Mouse (Mus musculus): ENCODE data around the gene Rabac1. TPM values are rescaled to one million over a fixed set of nuclear protein-coding genes. Genes with fewer than 3 reads are reported as not detected.

Gene Rabac1
- polyA plus RNA-seq, 1 experiment from 2014 or later = 170 TPM

GRCm38 (mm10) chr7:25004806-25005205 is 32.3 kb upstream of the Rabac1 start:
- peaks cover 72% of the 10 kb centered on the region for H3K27me3 ChIP-seq (replicated peaks)
- H3K9me3 ChIP-seq (replicated peaks) = no peaks in the 10 kb centered on the region
- peak overlapping the region; percentile 39; the same call in 1 of the 2 replicates for H3K4me3 ChIP-seq
- 23% methylated on average over 9 of the region's 9 CpGs for WGBS
- no peak overlapping the region for H3K9ac ChIP-seq
- H3K4me1 ChIP-seq (replicated peaks) = peaks cover 29% of the 10 kb centered on the region
- ATAC-seq (ENCODE audit: insufficient number of reproducible peaks, low FRiP score) = no peak
- peak overlapping the region; percentile 64 for H3K4me2 ChIP-seq
- no peak overlapping the region for H3K27ac ChIP-seq (ENCODE audit: poor library complexity, severe bottlenecking)
- H3K36me3 ChIP-seq = no peaks in the 10 kb centered on the region

GRCm38 (mm10) chr7:25003820-25004388 is 31.4 kb upstream of the Rabac1 start:
- peaks cover 63% of the 10 kb centered on the region for H3K27me3 ChIP-seq (replicated peaks)
- H3K4me2 ChIP-seq = no peak overlapping the region
- H3K27ac ChIP-seq (ENCODE audit: poor library complexity, severe bottlenecking) = no peak overlapping the region
- no peak for ATAC-seq (ENCODE audit: insufficient number of reproducible peaks, low FRiP score)
- peaks cover 21% of the 10 kb centered on the region for H3K4me1 ChIP-seq (replicated peaks)
- H3K9ac ChIP-seq = no peak overlapping the region
- 83% methylated on average over 8 of the region's 8 CpGs for WGBS
- no peak overlapping the region for H3K4me3 ChIP-seq
- H3K9me3 ChIP-seq (replicated peaks) = no peaks in the 10 kb centered on the region
- H3K36me3 ChIP-seq = no peaks in the 10 kb centered on the region

DNA sequence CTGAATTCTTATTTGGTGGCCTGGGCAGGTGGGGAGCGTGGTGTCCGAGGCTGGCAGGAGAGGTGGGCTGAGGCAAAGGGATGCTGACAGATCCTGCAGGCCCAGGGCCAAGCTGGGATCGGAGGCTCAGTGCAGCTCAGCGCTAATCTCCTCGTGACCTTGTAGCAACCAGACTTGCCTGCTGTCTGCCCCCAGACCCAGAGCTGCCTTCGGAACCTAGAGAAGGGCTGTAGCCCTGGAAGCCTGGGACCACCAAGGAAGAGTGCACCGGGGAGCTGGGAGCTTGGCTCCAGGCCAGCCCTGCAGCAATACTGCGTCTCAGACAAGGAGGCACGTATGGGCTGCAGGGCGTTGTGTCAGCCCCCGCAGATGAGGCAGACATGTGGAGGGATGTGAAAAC is 30.7 kb upstream of the Rabac1 start:
- whole genome bisulfite sequencing = 42% methylated on average over 11 of the region's 11 CpGs
- H3K4me2 ChIP-seq = no peak overlapping the region
- H3K9ac ChIP-seq = no peak overlapping the region
- H3K4me3 ChIP-seq = no peak overlapping the region
- peaks cover 57% of the 10 kb centered on the region for H3K27me3 ChIP-seq (replicated peaks)
- H3K36me3 ChIP-seq = no peaks in the 10 kb centered on the region
- no peak overlapping the region for H3K27ac ChIP-seq (ENCODE audit: poor library complexity, severe bottlenecking)
- peaks cover 19% of the 10 kb centered on the region for H3K4me1 ChIP-seq (replicated peaks)
- no peak for ATAC-seq (ENCODE audit: insufficient number of reproducible peaks, low FRiP score)
- H3K9me3 ChIP-seq (replicated peaks) = no peaks in the 10 kb centered on the region

DNA sequence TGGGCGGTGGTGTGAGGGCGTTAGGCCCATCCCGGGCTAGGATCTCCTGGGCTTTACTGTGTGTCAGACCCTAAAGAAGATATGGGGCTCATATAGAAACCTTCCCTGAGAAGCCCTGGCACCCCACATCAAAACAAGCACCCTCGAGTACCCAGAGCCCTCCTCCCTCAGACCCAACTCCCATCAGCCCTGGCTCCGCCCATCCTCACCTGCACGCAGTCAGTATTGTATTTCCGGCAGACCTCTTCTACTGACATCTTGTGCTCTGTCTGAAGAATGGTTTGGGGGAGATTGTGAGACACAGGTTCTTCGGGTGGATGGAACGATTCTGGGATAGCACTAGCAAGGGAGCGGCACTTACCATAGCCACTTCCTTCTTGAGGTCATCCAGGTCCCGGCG is 28.2 kb upstream of the Rabac1 start:
- no peak overlapping the region for H3K4me2 ChIP-seq
- peaks cover 16% of the 10 kb centered on the region for H3K4me1 ChIP-seq (replicated peaks)
- H3K27me3 ChIP-seq (replicated peaks) = peaks cover 31% of the 10 kb centered on the region
- no peak for ATAC-seq (ENCODE audit: insufficient number of reproducible peaks, low FRiP score)
- H3K9ac ChIP-seq = no peak overlapping the region
- no peaks in the 10 kb centered on the region for H3K9me3 ChIP-seq (replicated peaks)
- WGBS = 55% methylated on average over 12 of the region's 12 CpGs
- H3K27ac ChIP-seq (ENCODE audit: poor library complexity, severe bottlenecking) = no peak overlapping the region
- no peaks in the 10 kb centered on the region for H3K36me3 ChIP-seq
- H3K4me3 ChIP-seq = no peak overlapping the region

- no peak overlapping the region for H3K27ac ChIP-seq (ENCODE audit: poor library complexity, severe bottlenecking)
- H3K27me3 ChIP-seq (replicated peaks) = peaks cover 26% of the 10 kb centered on the region
- ATAC-seq (ENCODE audit: insufficient number of reproducible peaks, low FRiP score) = no peak
- no peaks in the 10 kb centered on the region for H3K9me3 ChIP-seq (replicated peaks)
- no peak overlapping the region for H3K9ac ChIP-seq
- H3K4me3 ChIP-seq = no peak overlapping the region
- peaks cover 11% of the 10 kb centered on the region for H3K4me1 ChIP-seq (replicated peaks)
- no peak overlapping the region for H3K4me2 ChIP-seq
- WGBS = 69% methylated on average over 7 of the region's 7 CpGs
- no peaks in the 10 kb centered on the region for H3K36me3 ChIP-seq
Observed at GRCm38 (mm10) chr7:25000211-25000610, 27.7 kb upstream of the Rabac1 start.

DNA sequence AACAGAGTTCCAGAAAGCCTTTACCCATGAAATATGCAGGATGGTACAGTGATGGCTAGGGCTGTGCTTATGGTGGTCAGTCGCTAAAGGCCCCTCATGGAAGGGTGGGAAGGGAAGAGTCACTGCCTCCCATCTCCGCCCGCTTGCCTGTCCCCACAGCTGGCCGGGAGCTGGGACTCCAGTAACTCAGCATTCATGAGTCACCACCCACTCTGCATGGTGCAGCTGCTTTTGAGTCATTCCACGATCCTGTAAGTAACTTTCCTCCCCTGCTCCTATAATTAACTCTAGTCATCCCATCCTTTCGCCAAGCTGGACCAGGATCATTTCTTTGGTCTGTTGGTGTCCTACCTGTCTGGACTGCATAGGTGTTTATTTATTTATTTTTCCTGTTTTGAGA is 20.5 kb upstream of the Rabac1 start:
- no peaks in the 10 kb centered on the region for H3K36me3 ChIP-seq
- H3K4me1 ChIP-seq (replicated peaks) = no peaks in the 10 kb centered on the region
- no peak overlapping the region for H3K9ac ChIP-seq
- peaks cover 15% of the 10 kb centered on the region for H3K27me3 ChIP-seq (replicated peaks)
- 67% methylated on average over 6 of the region's 6 CpGs for WGBS
- ATAC-seq (ENCODE audit: insufficient number of reproducible peaks, low FRiP score) = no peak
- no peaks in the 10 kb centered on the region for H3K9me3 ChIP-seq (replicated peaks)
- H3K27ac ChIP-seq (ENCODE audit: poor library complexity, severe bottlenecking) = no peak overlapping the region
- no peak overlapping the region for H3K4me3 ChIP-seq
- H3K4me2 ChIP-seq = no peak overlapping the region

DNA sequence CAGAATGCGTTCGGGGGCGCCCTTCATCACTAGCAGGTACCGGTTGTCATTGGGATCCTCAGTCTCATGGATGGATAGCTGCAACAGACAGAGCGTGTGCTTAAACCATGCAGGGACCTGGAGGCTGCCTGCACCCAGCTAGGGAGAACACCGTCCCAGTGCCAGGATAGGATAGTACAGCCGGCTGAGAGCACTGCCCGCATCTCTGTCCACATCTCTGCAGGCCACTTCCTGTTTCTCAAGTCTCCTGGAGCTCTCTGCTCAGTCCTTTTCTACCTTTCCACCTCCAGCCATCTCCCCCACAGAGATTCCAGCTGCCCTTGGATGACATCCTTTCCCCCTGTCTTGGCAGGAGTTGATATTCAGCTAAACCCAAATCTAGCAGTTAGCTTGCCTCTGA is 17.9 kb upstream of the Rabac1 start:
- no peak overlapping the region for H3K9ac ChIP-seq
- no peak overlapping the region for H3K4me2 ChIP-seq
- no peak for ATAC-seq (ENCODE audit: insufficient number of reproducible peaks, low FRiP score)
- H3K9me3 ChIP-seq (replicated peaks) = no peaks in the 10 kb centered on the region; the same call in 1 of the 2 replicates
- peaks cover 15% of the 10 kb centered on the region for H3K27me3 ChIP-seq (replicated peaks)
- H3K4me1 ChIP-seq (replicated peaks) = no peaks in the 10 kb centered on the region
- 82% methylated on average over 8 of the region's 8 CpGs for WGBS
- H3K4me3 ChIP-seq = no peak overlapping the region
- H3K36me3 ChIP-seq = no peaks in the 10 kb centered on the region
- H3K27ac ChIP-seq (ENCODE audit: poor library complexity, severe bottlenecking) = no peak overlapping the region

DNA sequence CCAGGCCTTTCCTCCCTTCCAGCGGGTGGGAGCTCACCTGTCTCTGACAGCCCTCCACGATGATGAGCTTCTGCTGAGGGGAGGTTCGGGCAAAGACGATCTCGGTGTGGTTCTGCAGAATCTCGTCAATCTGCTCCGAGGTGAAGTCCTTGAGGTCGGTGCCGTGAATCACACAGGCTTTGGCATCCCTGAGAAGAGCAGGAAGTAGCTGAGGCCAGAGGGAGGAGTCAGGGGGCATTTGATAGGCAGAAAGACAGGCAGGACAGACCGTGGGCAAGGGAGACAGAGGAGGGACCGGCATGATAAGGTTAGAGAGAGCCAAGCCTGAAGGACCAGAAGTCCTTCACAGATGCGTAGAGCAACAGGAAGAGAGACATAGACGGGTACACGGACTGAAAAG is 15.4 kb upstream of the Rabac1 start:
- peaks cover 10% of the 10 kb centered on the region for H3K27me3 ChIP-seq (replicated peaks)
- no peak overlapping the region for H3K4me2 ChIP-seq
- H3K36me3 ChIP-seq = no peaks in the 10 kb centered on the region
- no peaks in the 10 kb centered on the region for H3K4me1 ChIP-seq (replicated peaks)
- no peaks in the 10 kb centered on the region; the same call in 1 of the 2 replicates for H3K9me3 ChIP-seq (replicated peaks)
- ATAC-seq (ENCODE audit: insufficient number of reproducible peaks, low FRiP score) = no peak
- H3K27ac ChIP-seq (ENCODE audit: poor library complexity, severe bottlenecking) = no peak overlapping the region
- no peak overlapping the region for H3K9ac ChIP-seq
- 71% methylated on average over 14 of the region's 14 CpGs for WGBS
- H3K4me3 ChIP-seq = no peak overlapping the region

DNA sequence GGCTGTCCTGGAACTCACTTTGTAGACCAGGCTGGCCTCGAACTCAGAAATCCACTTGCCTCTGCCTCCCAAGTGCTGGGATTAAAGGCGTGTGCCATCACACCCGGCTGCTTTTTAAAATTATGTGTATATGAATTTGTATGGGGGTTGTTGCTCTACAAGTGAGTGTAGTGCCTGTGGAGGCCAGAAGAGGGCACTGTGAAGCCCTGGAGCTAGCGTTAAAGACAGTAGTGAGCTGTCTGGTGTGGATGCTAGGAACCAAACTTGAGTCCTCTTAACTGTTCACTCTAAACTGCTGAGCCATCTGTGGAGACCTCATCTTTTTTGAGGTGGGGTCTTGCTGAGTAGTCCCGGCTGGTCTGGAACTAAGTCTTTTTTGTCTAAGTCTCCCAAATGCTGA is 13.2 kb upstream of the Rabac1 start:
- Histone ChIP-seq H3K9ac (no peak overlapping the region), H3K9me3 (replicated peaks) (no peaks in the 10 kb centered on the region; the same call in 1 of the 2 replicates), H3K4me3 (no peak overlapping the region), H3K4me1 (replicated peaks) (no peaks in the 10 kb centered on the region), H3K36me3 (no peaks in the 10 kb centered on the region), H3K27ac (ENCODE audit: poor library complexity, severe bottlenecking) (no peak overlapping the region), H3K4me2 (no peak overlapping the region), H3K27me3 (replicated peaks) (no peaks in the 10 kb centered on the region)
- 66% methylated on average over 5 of the region's 5 CpGs for WGBS
- no peak for ATAC-seq (ENCODE audit: insufficient number of reproducible peaks, low FRiP score)

- WGBS = 84% methylated on average over 2 of the region's 2 CpGs
- Histone ChIP-seq H3K27ac (ENCODE audit: poor library complexity, severe bottlenecking) (no peak overlapping the region), H3K4me2 (no peak overlapping the region), H3K9me3 (replicated peaks) (no peaks in the 10 kb centered on the region; the same call in 1 of the 2 replicates), H3K4me1 (replicated peaks) (no peaks in the 10 kb centered on the region), H3K36me3 (no peaks in the 10 kb centered on the region), H3K27me3 (replicated peaks) (peaks cover 6% of the 10 kb centered on the region; the same call in 1 of the 2 replicates), H3K4me3 (no peak overlapping the region), H3K9ac (no peak overlapping the region)
- no peak for ATAC-seq (ENCODE audit: insufficient number of reproducible peaks, low FRiP score)
Observed at GRCm38 (mm10) chr7:24984307-24984706, 11.8 kb upstream of the Rabac1 start.

DNA sequence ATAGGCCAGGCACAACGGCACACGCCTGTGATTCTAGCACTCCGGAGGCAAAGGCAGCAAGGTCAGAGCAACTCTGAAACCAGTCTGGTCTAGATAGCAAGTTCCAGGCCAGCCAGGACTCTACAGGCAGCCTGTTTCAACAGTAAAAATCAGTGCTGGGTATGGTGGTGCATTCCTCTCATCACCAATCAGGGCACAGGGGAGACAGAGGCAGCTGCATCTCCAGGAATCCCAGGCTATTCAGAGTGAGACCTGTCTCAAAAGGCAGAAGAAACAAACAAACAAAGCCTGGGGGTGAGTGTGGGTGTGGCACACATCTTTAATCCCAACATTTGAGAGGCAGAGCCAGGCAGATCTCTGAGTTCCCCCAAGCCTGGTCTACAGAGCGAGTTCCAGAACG is 10.8 kb upstream of the Rabac1 start:
- Histone ChIP-seq H3K36me3 (no peaks in the 10 kb centered on the region), H3K27ac (ENCODE audit: poor library complexity, severe bottlenecking) (no peak overlapping the region), H3K4me1 (replicated peaks) (no peaks in the 10 kb centered on the region), H3K9ac (no peak overlapping the region), H3K4me3 (no peak overlapping the region), H3K4me2 (no peak overlapping the region), H3K9me3 (replicated peaks) (no peaks in the 10 kb centered on the region; the same call in 1 of the 2 replicates), H3K27me3 (replicated peaks) (peaks cover 6% of the 10 kb centered on the region; the same call in 1 of the 2 replicates)
- ATAC-seq (ENCODE audit: insufficient number of reproducible peaks, low FRiP score) = no peak
- 70% methylated on average over 5 of the region's 5 CpGs for WGBS

- Histone ChIP-seq H3K4me2 (no peak overlapping the region), H3K27ac (ENCODE audit: poor library complexity, severe bottlenecking) (no peak overlapping the region), H3K36me3 (no peaks in the 10 kb centered on the region), H3K4me3 (no peak overlapping the region), H3K4me1 (replicated peaks) (no peaks in the 10 kb centered on the region), H3K27me3 (replicated peaks) (peaks cover 6% of the 10 kb centered on the region; the same call in 1 of the 2 replicates), H3K9ac (no peak overlapping the region), H3K9me3 (replicated peaks) (no peaks in the 10 kb centered on the region)
- WGBS = 75% methylated on average over 7 of the region's 7 CpGs
- ATAC-seq (ENCODE audit: insufficient number of reproducible peaks, low FRiP score) = no peak
Observed at GRCm38 (mm10) chr7:24980439-24980838, 7.9 kb upstream of the Rabac1 start.

Data from heart, embryonic 12.5 days (tissue).